Mouse (Mus musculus): Measurements from ENCODE around the gene Arih1. TPM values are rescaled to one million over a fixed set of nuclear protein-coding genes. Genes with fewer than 3 reads are reported as not detected.

Gene Arih1
- 14.5 and 15.0 TPM in 2 replicates for polyA plus RNA-seq (2015; fragmentation: Nextera tagmentation; extraction: Ambion mirVana)

DNA sequence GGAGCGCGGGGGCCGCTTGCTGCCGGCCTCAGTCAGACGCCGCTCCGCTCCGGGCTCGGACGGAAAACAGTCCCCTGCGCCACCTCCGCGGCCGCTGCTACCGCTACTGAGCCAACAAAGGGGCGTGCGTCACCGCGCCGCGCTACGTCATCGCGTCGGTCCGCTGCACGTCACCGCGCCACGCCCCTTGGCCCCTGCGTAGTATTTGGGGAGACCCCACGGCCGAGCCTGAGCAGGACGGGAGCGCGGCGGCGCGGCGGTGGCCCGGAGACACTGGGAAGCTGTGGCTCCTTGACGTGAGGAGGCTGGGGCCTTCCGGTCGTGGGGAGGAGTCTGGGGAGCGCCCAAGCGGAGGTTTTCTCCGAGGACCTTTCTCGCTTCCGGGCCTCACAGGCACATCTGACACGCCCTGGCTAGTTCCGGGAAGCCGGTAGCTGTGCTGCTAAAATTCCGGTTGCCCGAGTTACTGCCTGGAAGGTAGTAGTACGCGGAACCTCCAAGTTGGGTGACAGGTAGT, at the start of gene Arih1:
Arih1 (minus strand) TSS at position 70 of the 517 bp plus-strand sequence.
- H3K9me3 ChIP-seq (replicated peaks), result no peaks in the 10 kb centered on the region
- H3K4me3 ChIP-seq (replicated peaks), result peak within 1 kb of the TSS; percentile 98
- H3K4me2 ChIP-seq (replicated peaks), result peak within 1 kb of the TSS; percentile 64
- H3K36me3 ChIP-seq, result no peaks in the 10 kb centered on the region
- under 1% methylated on average over 54 of the region's 56 CpGs for WGBS
- peaks cover 5% of the 10 kb centered on the region; the same call in 1 of the 2 replicates for H3K4me1 ChIP-seq
- ATAC-seq (ENCODE audit: insufficient number of reproducible peaks, low FRiP score, low TSS enrichment, low read depth), result peak; percentile 98
- H3K27me3 ChIP-seq, result no peaks in the 10 kb centered on the region
- H3K27ac ChIP-seq (replicated peaks), result peak within 1 kb of the TSS; percentile 98
- peak within 1 kb of the TSS; percentile 90 for H3K9ac ChIP-seq

DNA sequence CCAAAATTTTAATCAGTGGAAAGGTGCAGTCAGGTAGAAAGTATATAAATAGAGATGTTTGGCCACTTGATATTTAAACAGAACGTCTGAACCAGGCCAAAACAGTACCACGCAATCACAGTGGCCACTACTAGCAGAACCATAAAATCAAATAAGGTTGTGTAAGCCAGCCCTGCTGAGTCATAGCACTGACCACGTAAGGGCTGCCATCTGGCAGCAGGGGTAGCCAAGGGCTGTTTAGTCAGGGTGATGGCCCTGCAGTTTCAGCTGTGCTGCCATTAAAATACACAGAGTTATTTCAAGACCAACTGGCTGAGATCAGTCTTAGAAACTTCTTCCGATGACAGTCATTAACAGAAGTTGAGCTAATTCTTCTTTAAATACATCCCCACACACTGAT, 47.5 kb upstream of the Arih1 start:
- Histone ChIP-seq H3K36me3 (no peaks in the 10 kb centered on the region), H3K9me3 (replicated peaks) (no peaks in the 10 kb centered on the region), H3K4me3 (replicated peaks) (no peak overlapping the region), H3K27me3 (0 out of 2 replicates have a peak, but pooled peaks cover 2% of the 10 kb centered on the region), H3K4me2 (replicated peaks) (no peak overlapping the region), H3K4me1 (no peaks in the 10 kb centered on the region; the same call in 1 of the 2 replicates), H3K9ac (no peak overlapping the region), H3K27ac (replicated peaks) (no peak overlapping the region)
- ATAC-seq (ENCODE audit: insufficient number of reproducible peaks, low FRiP score, low TSS enrichment, low read depth), result no peak
- 69% methylated on average over 4 of the region's 4 CpGs for WGBS

DNA sequence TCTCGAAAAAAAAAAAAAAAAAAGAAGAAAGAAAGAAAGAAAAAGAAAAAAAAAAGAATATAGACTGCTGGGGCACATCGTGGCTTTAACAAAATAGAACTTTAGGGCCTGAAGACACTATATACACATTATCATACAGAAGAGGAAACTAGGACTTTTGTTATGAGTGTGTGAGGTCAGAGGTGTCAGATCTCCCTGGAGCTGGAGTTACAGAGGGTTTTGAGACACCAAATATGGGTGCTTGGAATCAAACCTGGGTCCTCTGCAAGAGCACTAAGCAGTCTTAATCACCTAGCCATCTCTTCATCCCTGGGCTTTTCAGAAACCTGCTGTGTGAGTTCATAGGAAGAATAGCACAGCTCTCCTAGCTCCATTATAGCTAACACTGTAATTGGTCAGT, 47.0 kb upstream of the Arih1 start:
- no peak overlapping the region for H3K4me3 ChIP-seq (replicated peaks)
- no peak overlapping the region for H3K4me2 ChIP-seq (replicated peaks)
- H3K4me1 ChIP-seq, result no peaks in the 10 kb centered on the region
- H3K9me3 ChIP-seq (replicated peaks), result no peaks in the 10 kb centered on the region
- H3K36me3 ChIP-seq, result no peaks in the 10 kb centered on the region
- no peak overlapping the region for H3K27ac ChIP-seq (replicated peaks)
- 72% methylated on average over 2 of the region's 2 CpGs for WGBS
- H3K9ac ChIP-seq, result no peak overlapping the region
- no peak for ATAC-seq (ENCODE audit: insufficient number of reproducible peaks, low FRiP score, low TSS enrichment, low read depth)
- H3K27me3 ChIP-seq, result 0 out of 2 replicates have a peak, but pooled peaks cover 2% of the 10 kb centered on the region

DNA sequence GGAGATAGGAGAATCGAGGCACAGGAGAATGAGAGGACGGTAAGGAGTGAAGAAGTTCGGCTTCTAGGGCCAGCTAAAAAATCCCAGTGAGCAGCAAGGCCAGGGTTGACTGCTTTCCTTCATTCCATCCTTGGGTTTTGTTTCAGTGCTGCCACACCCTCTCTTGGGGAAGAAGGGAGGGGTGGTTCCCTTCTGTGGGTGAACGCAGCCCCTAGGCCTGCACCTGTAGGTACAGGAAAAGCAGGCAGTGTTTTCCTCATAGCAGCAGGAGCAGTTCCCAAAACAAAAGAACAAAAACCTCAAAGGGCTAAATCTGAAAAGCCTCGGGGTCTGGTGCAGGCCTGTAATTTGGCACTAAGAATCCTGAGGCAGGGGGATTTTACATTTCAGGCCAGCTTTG, 45.2 kb upstream of the Arih1 start:
- no peak overlapping the region for H3K4me2 ChIP-seq (replicated peaks)
- WGBS, result 22% methylated on average over 5 of the region's 5 CpGs
- ATAC-seq (ENCODE audit: insufficient number of reproducible peaks, low FRiP score, low TSS enrichment, low read depth), result no peak
- H3K4me1 ChIP-seq, result no peaks in the 10 kb centered on the region
- H3K36me3 ChIP-seq, result no peaks in the 10 kb centered on the region
- no peak overlapping the region for H3K4me3 ChIP-seq (replicated peaks)
- no peaks in the 10 kb centered on the region for H3K27me3 ChIP-seq
- H3K9ac ChIP-seq, result no peak overlapping the region
- H3K9me3 ChIP-seq (replicated peaks), result no peaks in the 10 kb centered on the region
- no peak overlapping the region for H3K27ac ChIP-seq (replicated peaks)

DNA sequence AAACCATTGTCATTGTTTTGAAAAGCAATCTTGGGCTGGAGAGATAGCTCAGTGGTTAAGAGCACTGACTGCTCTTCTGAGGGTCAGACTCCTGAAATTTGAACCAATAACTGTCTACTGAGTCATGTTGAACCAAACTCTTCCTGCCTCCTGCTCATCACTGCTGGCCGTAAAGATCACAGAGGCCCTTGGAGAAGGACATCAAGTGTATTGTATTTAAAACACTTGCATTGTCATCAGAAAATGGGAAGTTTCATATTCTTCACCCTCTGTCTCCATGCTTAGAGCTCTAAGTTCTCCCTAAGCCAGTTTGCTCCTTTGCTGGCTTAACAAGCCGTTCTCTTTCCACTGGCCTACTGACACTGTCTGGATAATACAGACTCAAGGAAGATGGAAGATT, 41.9 kb upstream of the Arih1 start:
- no peak for ATAC-seq (ENCODE audit: insufficient number of reproducible peaks, low FRiP score, low TSS enrichment, low read depth)

DNA sequence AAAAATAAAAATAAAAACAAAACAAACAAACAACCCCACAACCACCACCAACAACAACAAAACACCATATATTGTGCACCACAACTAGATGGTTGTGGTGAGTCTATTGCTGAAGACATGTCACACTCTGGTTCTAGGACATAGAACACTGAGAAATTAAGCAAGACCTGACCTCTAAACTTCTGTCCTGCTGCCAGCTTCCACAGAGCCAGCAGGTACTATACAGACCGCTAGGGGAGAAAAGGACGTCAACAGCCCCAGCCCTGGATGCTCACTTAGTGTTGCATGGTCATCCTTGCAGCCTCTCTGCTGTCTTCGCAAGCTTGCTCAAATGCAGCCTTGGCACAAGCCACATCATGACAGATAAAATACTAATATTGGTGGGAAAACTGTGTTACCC, 41.2 kb upstream of the Arih1 start:
- H3K27me3 ChIP-seq, result no peaks in the 10 kb centered on the region
- WGBS, result 83% methylated on average over 3 of the region's 3 CpGs
- H3K27ac ChIP-seq (replicated peaks), result no peak overlapping the region
- no peaks in the 10 kb centered on the region for H3K36me3 ChIP-seq
- no peaks in the 10 kb centered on the region for H3K4me1 ChIP-seq
- H3K4me3 ChIP-seq (replicated peaks), result no peak overlapping the region
- H3K9ac ChIP-seq, result no peak overlapping the region
- no peak for ATAC-seq (ENCODE audit: insufficient number of reproducible peaks, low FRiP score, low TSS enrichment, low read depth)
- no peaks in the 10 kb centered on the region for H3K9me3 ChIP-seq (replicated peaks)
- H3K4me2 ChIP-seq (replicated peaks), result no peak overlapping the region

More for the DNA sequence above, 41.9 kb upstream of the Arih1 start:
- H3K4me2 ChIP-seq (replicated peaks), result no peak overlapping the region
- H3K36me3 ChIP-seq, result no peaks in the 10 kb centered on the region
- no peaks in the 10 kb centered on the region for H3K27me3 ChIP-seq
- no peak overlapping the region for H3K9ac ChIP-seq
- no peaks in the 10 kb centered on the region for H3K4me1 ChIP-seq
- 80% methylated on average over 2 of the region's 2 CpGs for WGBS
- H3K4me3 ChIP-seq (replicated peaks), result no peak overlapping the region
- no peaks in the 10 kb centered on the region for H3K9me3 ChIP-seq (replicated peaks)
- no peak overlapping the region for H3K27ac ChIP-seq (replicated peaks)

DNA sequence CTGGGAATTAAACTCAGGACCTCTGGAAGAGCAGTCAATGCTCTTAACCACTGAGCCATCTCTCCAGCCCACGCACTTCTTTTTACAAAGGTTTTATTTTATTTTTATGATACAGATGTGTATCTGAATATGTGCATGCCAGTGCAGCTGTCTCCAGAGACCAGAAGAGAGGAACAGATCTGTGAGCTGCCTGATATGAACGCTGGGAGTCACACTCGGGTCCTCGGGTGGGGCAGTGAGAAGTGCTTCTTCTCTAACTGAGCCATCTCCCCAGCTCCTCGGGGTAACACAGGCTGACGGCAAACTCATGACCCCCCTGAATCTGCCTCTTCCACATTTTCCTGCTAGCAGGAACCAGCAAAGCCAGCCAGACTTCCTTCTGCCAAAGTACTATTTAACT, 40.3 kb upstream of the Arih1 start:
- no peak overlapping the region for H3K4me2 ChIP-seq (replicated peaks)
- H3K9ac ChIP-seq, result no peak overlapping the region
- no peaks in the 10 kb centered on the region for H3K9me3 ChIP-seq (replicated peaks)
- H3K4me1 ChIP-seq, result no peaks in the 10 kb centered on the region
- no peaks in the 10 kb centered on the region for H3K36me3 ChIP-seq
- no peak overlapping the region for H3K27ac ChIP-seq (replicated peaks)
- H3K27me3 ChIP-seq, result no peaks in the 10 kb centered on the region
- H3K4me3 ChIP-seq (replicated peaks), result no peak overlapping the region
- no peak for ATAC-seq (ENCODE audit: insufficient number of reproducible peaks, low FRiP score, low TSS enrichment, low read depth)
- WGBS, result 73% methylated on average over 6 of the region's 6 CpGs

DNA sequence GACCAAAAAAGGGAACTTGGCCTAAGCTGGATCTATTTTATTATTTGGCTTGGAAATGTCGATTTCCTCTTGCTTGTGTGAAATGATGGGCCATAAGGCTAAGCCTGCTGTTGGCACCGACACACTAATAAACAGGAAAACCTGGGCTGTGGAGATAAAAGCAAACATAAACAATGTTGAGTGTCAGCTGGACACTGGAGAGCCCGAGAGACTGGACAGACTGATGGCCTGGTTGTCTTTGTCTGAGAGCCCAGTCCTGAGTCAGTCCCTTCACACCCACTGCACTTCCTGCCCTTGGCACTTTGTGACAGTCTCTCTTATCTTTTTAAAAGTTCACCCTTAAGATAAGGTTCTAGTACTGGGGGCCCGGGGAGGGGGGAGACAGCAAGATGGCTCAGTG, 36.5 kb upstream of the Arih1 start:
- Histone ChIP-seq H3K36me3 (no peaks in the 10 kb centered on the region), H3K27me3 (no peaks in the 10 kb centered on the region), H3K4me3 (replicated peaks) (no peak overlapping the region), H3K9me3 (replicated peaks) (no peaks in the 10 kb centered on the region), H3K9ac (no peak overlapping the region), H3K4me1 (no peaks in the 10 kb centered on the region), H3K27ac (replicated peaks) (no peak overlapping the region), H3K4me2 (replicated peaks) (no peak overlapping the region)
- 61% methylated on average over 4 of the region's 4 CpGs for WGBS
- ATAC-seq (ENCODE audit: insufficient number of reproducible peaks, low FRiP score, low TSS enrichment, low read depth), result no peak

DNA sequence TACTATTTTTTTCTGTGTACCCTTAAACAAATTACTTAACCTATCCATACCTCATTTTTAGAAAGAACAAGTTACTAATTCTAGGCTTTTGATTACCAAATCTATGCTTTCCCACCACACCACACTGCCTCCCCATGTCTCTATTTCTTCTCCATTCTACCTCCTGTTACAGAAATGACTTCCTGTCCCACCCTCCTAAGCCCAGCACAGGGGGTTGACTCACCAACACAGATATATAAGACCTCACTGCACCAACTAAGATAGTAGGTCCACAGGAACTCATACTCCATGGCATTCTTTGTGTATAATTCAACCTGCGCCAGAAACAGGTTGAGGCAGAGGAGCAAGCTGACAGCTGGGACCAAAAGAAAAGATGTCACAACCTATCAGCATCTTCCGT, 33.0 kb upstream of the Arih1 start:
- Histone ChIP-seq H3K36me3 (no peaks in the 10 kb centered on the region), H3K9ac (no peak overlapping the region), H3K4me1 (no peaks in the 10 kb centered on the region), H3K27me3 (no peaks in the 10 kb centered on the region), H3K9me3 (replicated peaks) (no peaks in the 10 kb centered on the region), H3K4me3 (replicated peaks) (no peak overlapping the region), H3K27ac (replicated peaks) (no peak overlapping the region), H3K4me2 (replicated peaks) (no peak overlapping the region)
- no peak for ATAC-seq (ENCODE audit: insufficient number of reproducible peaks, low FRiP score, low TSS enrichment, low read depth)
- 79% methylated on average over 2 of the region's 2 CpGs for WGBS

DNA sequence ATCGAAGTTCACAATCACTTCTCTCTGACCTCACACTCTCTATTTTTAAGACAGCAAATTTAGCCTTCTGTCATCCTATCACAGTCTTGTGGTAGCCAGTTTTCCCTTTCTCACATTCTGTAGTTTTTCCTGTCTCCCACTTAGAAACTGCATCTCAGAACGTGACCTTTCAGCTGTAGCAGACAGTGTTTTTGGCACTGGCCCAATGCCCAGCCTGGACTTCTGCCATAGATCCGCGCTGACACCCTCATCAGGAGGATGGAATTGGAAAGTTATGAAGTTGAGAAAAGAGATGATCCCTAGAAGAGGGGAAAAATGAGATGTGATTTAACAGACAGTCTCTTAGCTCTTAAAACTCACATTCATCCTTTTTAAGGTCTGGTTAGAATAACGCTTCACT, 32.6 kb upstream of the Arih1 start:
- Histone ChIP-seq H3K4me1 (no peaks in the 10 kb centered on the region), H3K27ac (replicated peaks) (no peak overlapping the region), H3K4me2 (replicated peaks) (no peak overlapping the region), H3K9me3 (replicated peaks) (no peaks in the 10 kb centered on the region), H3K4me3 (replicated peaks) (no peak overlapping the region), H3K27me3 (no peaks in the 10 kb centered on the region), H3K36me3 (no peaks in the 10 kb centered on the region), H3K9ac (no peak overlapping the region)
- no peak for ATAC-seq (ENCODE audit: insufficient number of reproducible peaks, low FRiP score, low TSS enrichment, low read depth)
- WGBS, result 67% methylated on average over 5 of the region's 5 CpGs

DNA sequence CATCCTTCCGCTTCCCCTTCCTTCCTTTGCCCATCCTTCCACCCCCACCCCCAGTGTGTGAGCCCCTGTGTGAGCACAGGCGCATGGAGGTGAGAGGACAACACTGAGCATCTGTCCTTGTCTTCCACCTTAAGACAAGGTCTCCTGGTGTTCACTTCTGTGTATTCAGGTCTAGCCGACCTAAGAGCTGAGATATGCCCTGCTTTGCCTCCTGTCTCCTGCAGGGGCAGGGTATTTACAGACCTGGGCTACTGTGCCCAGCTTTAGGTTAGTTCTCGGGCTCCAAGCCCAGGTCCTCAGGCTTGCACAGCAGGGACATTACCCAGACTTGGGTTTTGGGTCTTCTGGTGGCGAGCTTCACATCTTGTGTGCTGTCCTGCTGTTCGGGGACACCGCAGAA, 30.7 kb upstream of the Arih1 start:
- ATAC-seq (ENCODE audit: insufficient number of reproducible peaks, low FRiP score, low TSS enrichment, low read depth), result no peak
- 47% methylated on average over 7 of the region's 7 CpGs for WGBS
- H3K27ac ChIP-seq (replicated peaks), result no peak overlapping the region
- H3K36me3 ChIP-seq, result no peaks in the 10 kb centered on the region
- H3K4me1 ChIP-seq, result no peaks in the 10 kb centered on the region
- no peaks in the 10 kb centered on the region for H3K27me3 ChIP-seq
- no peak overlapping the region for H3K4me2 ChIP-seq (replicated peaks)
- no peaks in the 10 kb centered on the region for H3K9me3 ChIP-seq (replicated peaks)
- no peak overlapping the region for H3K9ac ChIP-seq
- no peak overlapping the region for H3K4me3 ChIP-seq (replicated peaks)

DNA sequence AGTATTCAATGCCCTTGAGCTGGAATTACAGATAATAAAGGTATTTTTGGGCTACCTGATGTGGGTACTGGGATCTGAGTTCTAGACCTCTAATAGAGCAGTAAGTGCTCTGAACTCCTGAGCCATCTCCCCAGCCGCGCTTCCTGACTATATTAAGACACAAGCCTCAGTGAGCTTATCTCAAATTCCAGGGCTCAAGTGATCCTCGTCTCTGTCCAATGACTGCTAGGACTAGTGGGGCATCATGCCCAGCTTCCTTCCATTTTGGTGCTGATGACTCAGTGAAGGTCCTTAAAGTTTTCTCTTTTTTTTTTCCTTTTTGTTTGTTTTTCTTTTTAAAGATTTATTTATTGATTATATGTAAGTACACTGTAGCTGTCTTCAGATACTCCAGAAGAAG, 28.7 kb upstream of the Arih1 start:
- Histone ChIP-seq H3K27me3 (no peaks in the 10 kb centered on the region), H3K4me3 (replicated peaks) (no peak overlapping the region), H3K36me3 (no peaks in the 10 kb centered on the region), H3K4me1 (no peaks in the 10 kb centered on the region), H3K9me3 (replicated peaks) (no peaks in the 10 kb centered on the region), H3K4me2 (replicated peaks) (no peak overlapping the region), H3K27ac (replicated peaks) (no peak overlapping the region), H3K9ac (no peak overlapping the region)
- ATAC-seq (ENCODE audit: insufficient number of reproducible peaks, low FRiP score, low TSS enrichment, low read depth), result no peak
- WGBS, result 49% methylated on average over 3 of the region's 3 CpGs

All from embryonic facial prominence, embryonic 15.5 days (tissue).